Mouse (Mus musculus) lung, postnatal 0 days (tissue): ENCODE results near the gene Mrpl28.

ENCODE experiments used
- CTCF ChIP-seq: IDR thresholded peaks from 2 replicates; pipeline ENCODE4 v1.5.1; 2016; ENCODE audit warnings: antibody characterized with exemption, mild to moderate bottlenecking
- EP300 ChIP-seq: IDR thresholded peaks from 2 replicates; pipeline ENCODE4 v1.6.1; 2016; ENCODE audit warnings: antibody characterized with exemption, mild to moderate bottlenecking, control low read depth

DNA sequence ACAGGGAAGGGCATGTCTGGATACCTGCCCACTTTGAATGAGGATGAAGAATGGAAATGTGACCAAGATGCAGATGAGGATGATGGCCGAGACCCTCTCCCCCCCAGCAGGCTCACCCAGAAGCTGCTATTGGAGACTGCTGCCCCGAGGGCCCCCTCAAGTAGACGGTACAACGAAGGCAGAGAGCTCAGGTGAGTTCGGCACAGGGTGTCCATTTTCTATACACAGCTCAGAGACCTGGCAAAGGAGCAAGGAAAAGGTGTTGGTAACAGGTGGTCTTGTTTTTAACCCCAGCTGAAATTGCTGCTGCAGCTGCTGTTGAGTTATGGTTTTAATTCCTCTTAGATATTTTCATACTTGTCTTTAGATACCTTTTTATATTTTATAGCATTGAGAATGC lies 20.1 kb downstream of the Mrpl28 start:
- TF ChIP-seq CTCF: no peak
- no peak for TF ChIP-seq EP300
